Mouse (Mus musculus) urinary bladder, adult 2 months (tissue): Measurements from ENCODE around the gene Mcu. TPM values are rescaled to one million over a fixed set of nuclear protein-coding genes. Genes with fewer than 3 reads are reported as not detected.

ENCODE experiments used
- DNase-seq: peaks from one replicate; pipeline ENCODE4 v3.0.0; 2022; ENCODE audit warnings: low spot score
- polyA plus RNA-seq: library from polyadenylated mRNA; depleted of rRNA; stranded (reverse); fragments of >200 nt; gene quantifications from 2 replicates; pipeline ENCODE4 v1.2.3, GENCODE M21; 2012

Gene Mcu
- polyA plus RNA-seq, 1 experiment = 61.4 TPM

GRCm38 (mm10) chr10:59569481-59569869, 47.0 kb downstream of the Mcu start:
- DNase-seq = no peak

- no peak for DNase-seq
Observed at GRCm38 (mm10) chr10:59568665-59569480, 47.6 kb downstream of the Mcu start.

GRCm38 (mm10) chr10:59566968-59567367, 49.5 kb downstream of the Mcu start:
- no peak for DNase-seq

GRCm38 (mm10) chr10:59565995-59566410, 50.5 kb downstream of the Mcu start:
- DNase-seq = no peak

GRCm38 (mm10) chr10:59564551-59564950, 51.9 kb downstream of the Mcu start:
- no peak for DNase-seq

GRCm38 (mm10) chr10:59562511-59562910, 54.0 kb downstream of the Mcu start:
- no peak for DNase-seq

GRCm38 (mm10) chr10:59560126-59560525, 56.4 kb downstream of the Mcu start:
- no peak for DNase-seq

GRCm38 (mm10) chr10:59558602-59559001, 57.9 kb downstream of the Mcu start:
- no peak for DNase-seq

- DNase-seq = no peak
Observed at GRCm38 (mm10) chr10:59558164-59558563, 58.3 kb downstream of the Mcu start.

- DNase-seq = no peak
Observed at GRCm38 (mm10) chr10:59556541-59556940, 60.0 kb downstream of the Mcu start.

GRCm38 (mm10) chr10:59554243-59554642, 62.2 kb downstream of the Mcu start:
- no peak for DNase-seq

- DNase-seq = no peak
Observed at GRCm38 (mm10) chr10:59552456-59552855, 64.0 kb downstream of the Mcu start.

- DNase-seq = no peak
Observed at GRCm38 (mm10) chr10:59548768-59549333, 67.6 kb downstream of the Mcu start.

- DNase-seq = no peak
Observed at GRCm38 (mm10) chr10:59548211-59548610, 68.3 kb downstream of the Mcu start.

- no peak for DNase-seq
Observed at GRCm38 (mm10) chr10:59547426-59547825, 69.1 kb downstream of the Mcu start.

GRCm38 (mm10) chr10:59545169-59545568, 71.3 kb downstream of the Mcu start:
- no peak for DNase-seq

- DNase-seq = no peak
Observed at GRCm38 (mm10) chr10:59543351-59543750, 73.1 kb downstream of the Mcu start.

GRCm38 (mm10) chr10:59541466-59541865, 75.0 kb downstream of the Mcu start:
- DNase-seq = no peak

GRCm38 (mm10) chr10:59540596-59540995, 75.9 kb downstream of the Mcu start:
- DNase-seq = no peak

GRCm38 (mm10) chr10:59540081-59540480, 76.4 kb downstream of the Mcu start:
- DNase-seq = no peak

GRCm38 (mm10) chr10:59539533-59539875, 77.0 kb downstream of the Mcu start:
- DNase-seq = no peak

GRCm38 (mm10) chr10:59538767-59539532, 77.5 kb downstream of the Mcu start:
- no peak for DNase-seq

GRCm38 (mm10) chr10:59538063-59538462, 78.4 kb downstream of the Mcu start:
- DNase-seq = no peak
